Mouse (Mus musculus): ENCODE data around the gene Fancb. TPM values are rescaled to one million over a fixed set of nuclear protein-coding genes. Genes with fewer than 3 reads are reported as not detected.

The Fancb gene
- 6.5 and 6.9 TPM in 2 replicates for polyA plus RNA-seq (2015; fragmentation: Nextera tagmentation; extraction: Ambion mirVana)

DNA sequence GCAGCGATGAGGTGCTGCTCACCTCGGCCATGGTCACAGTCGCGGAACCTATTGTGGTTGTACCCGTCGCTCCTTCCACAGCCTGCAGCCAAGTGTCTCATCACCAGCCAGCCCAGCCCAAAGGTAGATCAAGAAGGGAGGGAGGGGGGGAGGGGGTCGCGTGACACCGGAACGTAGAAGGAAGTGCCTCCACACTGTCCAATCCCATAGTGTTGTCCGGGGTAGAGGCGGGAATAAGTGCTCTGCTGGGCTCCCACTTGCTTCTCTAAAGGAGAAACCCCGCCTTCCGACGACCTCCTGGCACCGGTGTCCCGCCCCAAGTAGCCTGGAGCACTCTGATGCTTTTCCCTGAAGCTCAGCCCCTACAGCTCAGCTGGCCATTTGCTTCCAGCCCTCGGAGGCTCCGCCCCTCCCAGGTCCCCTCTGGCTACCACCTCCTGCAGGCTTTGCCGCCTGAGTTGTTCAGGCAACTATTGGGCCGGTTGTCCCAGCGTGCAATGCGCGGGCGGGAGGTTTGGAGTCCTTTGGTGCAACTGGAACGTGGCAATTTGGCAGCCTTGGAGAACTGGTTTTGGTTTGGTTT, at the start of gene Fancb, which contains the start of gene Mospd2:
TSS of gene Fancb (plus strand) at position 400 of the 583 bp plus-strand sequence.
TSS of gene Mospd2 (minus strand) at position 183 of the 583 bp plus-strand sequence.
- peak within 1 kb of the TSS; percentile 21; the same call in 1 of the 2 replicates for H3K9ac ChIP-seq
- peak within 1 kb of the TSS; percentile 50 for H3K4me2 ChIP-seq (replicated peaks)
- ATAC-seq (ENCODE audit: insufficient number of reproducible peaks, low FRiP score, low TSS enrichment, low read depth): peak; percentile 99
- H3K36me3 ChIP-seq: no peaks in the 10 kb centered on the region
- WGBS: 8% methylated on average over 22 of the region's 26 CpGs
- H3K9me3 ChIP-seq (replicated peaks): no peaks in the 10 kb centered on the region
- no peaks in the 10 kb centered on the region for H3K27me3 ChIP-seq
- no peaks in the 10 kb centered on the region for H3K4me1 ChIP-seq
- H3K4me3 ChIP-seq (replicated peaks): peak within 1 kb of the TSS; percentile 56
- H3K27ac ChIP-seq (replicated peaks): peak within 1 kb of the TSS; percentile 58

- no peak overlapping the region for H3K9ac ChIP-seq
- H3K27ac ChIP-seq (replicated peaks): no peak overlapping the region
- 86% methylated on average over 5 of the region's 5 CpGs for WGBS
- no peak overlapping the region for H3K4me3 ChIP-seq (replicated peaks)
- no peaks in the 10 kb centered on the region for H3K4me1 ChIP-seq
- no peak overlapping the region for H3K4me2 ChIP-seq (replicated peaks)
- H3K9me3 ChIP-seq (replicated peaks): no peaks in the 10 kb centered on the region
- no peak for ATAC-seq (ENCODE audit: insufficient number of reproducible peaks, low FRiP score, low TSS enrichment, low read depth)
- no peaks in the 10 kb centered on the region for H3K27me3 ChIP-seq
- H3K36me3 ChIP-seq: no peaks in the 10 kb centered on the region
These were observed 38.9 kb upstream of the Fancb start for GRCm38 (mm10) chrX:164941540-164941939.

- Histone ChIP-seq H3K27me3 (no peaks in the 10 kb centered on the region), H3K4me2 (replicated peaks) (no peak overlapping the region), H3K4me1 (no peaks in the 10 kb centered on the region), H3K36me3 (no peaks in the 10 kb centered on the region; the same call in 1 of the 2 replicates), H3K4me3 (replicated peaks) (no peak overlapping the region), H3K9ac (no peak overlapping the region), H3K27ac (replicated peaks) (no peak overlapping the region), H3K9me3 (replicated peaks) (no peaks in the 10 kb centered on the region)
- 62% methylated on average over 11 of the region's 11 CpGs for WGBS
- no peak for ATAC-seq (ENCODE audit: insufficient number of reproducible peaks, low FRiP score, low TSS enrichment, low read depth)
These were observed 28.4 kb upstream of the Fancb start for GRCm38 (mm10) chrX:164951858-164952576.

GRCm38 (mm10) chrX:164952601-164953375, 27.6 kb upstream of the Fancb start:
- Histone ChIP-seq H3K36me3 (no peaks in the 10 kb centered on the region; the same call in 1 of the 2 replicates), H3K4me2 (replicated peaks) (no peak overlapping the region), H3K27ac (replicated peaks) (no peak overlapping the region), H3K9ac (no peak overlapping the region), H3K27me3 (no peaks in the 10 kb centered on the region), H3K9me3 (replicated peaks) (no peaks in the 10 kb centered on the region), H3K4me3 (replicated peaks) (no peak overlapping the region), H3K4me1 (no peaks in the 10 kb centered on the region)
- 64% methylated on average over 5 of the region's 5 CpGs for WGBS
- ATAC-seq (ENCODE audit: insufficient number of reproducible peaks, low FRiP score, low TSS enrichment, low read depth): no peak

GRCm38 (mm10) chrX:164965750-164966448, 14.5 kb upstream of the Fancb start:
- WGBS: 84% methylated on average over 3 of the region's 3 CpGs
- Histone ChIP-seq H3K9me3 (replicated peaks) (no peaks in the 10 kb centered on the region), H3K27me3 (no peaks in the 10 kb centered on the region), H3K4me3 (replicated peaks) (no peak overlapping the region), H3K27ac (replicated peaks) (no peak overlapping the region), H3K4me1 (no peaks in the 10 kb centered on the region), H3K36me3 (no peaks in the 10 kb centered on the region), H3K9ac (no peak overlapping the region), H3K4me2 (replicated peaks) (no peak overlapping the region)
- ATAC-seq (ENCODE audit: insufficient number of reproducible peaks, low FRiP score, low TSS enrichment, low read depth): no peak

- Histone ChIP-seq H3K4me2 (replicated peaks) (no peak overlapping the region), H3K9ac (no peak overlapping the region), H3K4me1 (no peaks in the 10 kb centered on the region), H3K27ac (replicated peaks) (no peak overlapping the region), H3K27me3 (no peaks in the 10 kb centered on the region), H3K4me3 (replicated peaks) (no peak overlapping the region), H3K36me3 (no peaks in the 10 kb centered on the region), H3K9me3 (replicated peaks) (no peaks in the 10 kb centered on the region)
- ATAC-seq (ENCODE audit: insufficient number of reproducible peaks, low FRiP score, low TSS enrichment, low read depth): no peak
- WGBS: 84% methylated on average over 3 of the region's 3 CpGs
These were observed 9.2 kb upstream of the Fancb start for GRCm38 (mm10) chrX:164971206-164971605.

GRCm38 (mm10) chrX:164978866-164979265, 1.5 kb upstream of the Fancb start:
- Histone ChIP-seq H3K9ac (no peak overlapping the region), H3K4me1 (no peaks in the 10 kb centered on the region), H3K27ac (replicated peaks) (no peak overlapping the region), H3K4me3 (replicated peaks) (peak overlapping the region; percentile 56; the same call in 1 of the 2 replicates), H3K9me3 (replicated peaks) (no peaks in the 10 kb centered on the region), H3K4me2 (replicated peaks) (no peak overlapping the region), H3K27me3 (no peaks in the 10 kb centered on the region), H3K36me3 (no peaks in the 10 kb centered on the region)
- no peak for ATAC-seq (ENCODE audit: insufficient number of reproducible peaks, low FRiP score, low TSS enrichment, low read depth)
- 89% methylated on average over 2 of the region's 2 CpGs for WGBS

DNA sequence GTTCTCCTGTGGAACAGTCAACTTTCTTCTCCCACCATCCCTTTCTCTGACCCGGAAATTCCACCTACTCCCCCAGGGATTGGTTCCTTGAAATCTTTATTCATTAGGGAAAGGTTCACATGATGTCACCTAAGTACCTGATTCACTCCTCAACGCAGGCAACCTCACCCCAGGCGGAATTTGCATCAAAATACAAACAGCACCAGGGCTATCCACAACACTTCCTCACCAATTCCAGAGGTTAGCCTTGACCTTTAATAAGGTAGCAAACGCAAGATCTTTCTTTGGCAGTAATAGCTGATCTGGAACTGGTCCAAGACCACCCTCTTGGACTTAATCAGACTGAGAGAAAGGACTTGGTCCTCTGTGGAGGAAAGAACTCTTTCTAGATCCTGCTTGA, 22.7 kb downstream of the Fancb start:
- Histone ChIP-seq H3K4me3 (replicated peaks) (no peak overlapping the region), H3K4me2 (replicated peaks) (no peak overlapping the region), H3K9me3 (replicated peaks) (no peaks in the 10 kb centered on the region), H3K36me3 (no peaks in the 10 kb centered on the region), H3K27ac (replicated peaks) (no peak overlapping the region), H3K27me3 (no peaks in the 10 kb centered on the region), H3K4me1 (no peaks in the 10 kb centered on the region), H3K9ac (no peak overlapping the region)
- 43% methylated on average over 4 of the region's 4 CpGs for WGBS
- ATAC-seq (ENCODE audit: insufficient number of reproducible peaks, low FRiP score, low TSS enrichment, low read depth): no peak

DNA sequence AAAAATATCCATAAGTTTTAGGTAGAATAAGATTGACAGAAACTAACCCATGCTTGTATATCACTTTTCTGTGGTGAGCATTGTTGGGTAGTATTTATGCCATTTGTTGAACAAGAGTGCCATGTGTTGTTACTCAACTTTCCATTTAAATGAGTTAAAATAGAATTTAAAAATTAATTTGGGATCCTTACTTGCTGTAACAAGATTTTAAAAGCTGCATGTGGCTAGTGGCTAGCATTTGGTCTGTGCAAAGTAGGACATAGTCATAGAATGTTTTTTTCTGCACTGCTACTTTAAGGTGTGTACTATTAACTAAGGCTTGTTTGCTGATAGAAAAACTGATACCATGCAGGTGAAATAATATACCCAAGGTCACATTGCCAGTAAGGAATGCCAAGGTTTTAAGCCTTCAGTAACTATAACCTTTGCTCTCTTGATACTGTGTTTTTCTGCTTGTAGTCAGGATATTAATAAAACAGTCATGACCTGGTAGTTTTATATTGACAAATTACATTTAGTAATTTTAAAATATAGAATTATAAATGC, 24.5 kb downstream of the Fancb start, which contains the start of gene Gm17604:
TSS of gene Gm17604 (minus strand) at position 51 of the 546 bp plus-strand sequence.
- Histone ChIP-seq H3K4me3 (replicated peaks) (no peak within 1 kb of the TSS), H3K27me3 (no peaks in the 10 kb centered on the region), H3K4me2 (replicated peaks) (no peak within 1 kb of the TSS), H3K9me3 (replicated peaks) (no peaks in the 10 kb centered on the region), H3K27ac (replicated peaks) (no peak within 1 kb of the TSS), H3K36me3 (no peaks in the 10 kb centered on the region), H3K9ac (no peak within 1 kb of the TSS), H3K4me1 (no peaks in the 10 kb centered on the region)
- no peak for ATAC-seq (ENCODE audit: insufficient number of reproducible peaks, low FRiP score, low TSS enrichment, low read depth)

All from embryonic facial prominence, embryonic 15.5 days (tissue).